Mouse (Mus musculus) neural tube, embryonic 10.5 days (tissue): Measurements from ENCODE around the gene Fam219a.

Source experiments
- DNase-seq: peaks from one replicate; pipeline ENCODE4 v3.0.0-alpha.2; 2017; ENCODE audit warnings: low spot score; ENCODE audit errors: extremely low spot score

Fam219a gene

GRCm38 (mm10) chr4:41477648-41478160 is 91.6 kb downstream of the Fam219a start:
- no peak for DNase-seq

- DNase-seq: no peak
Measured at GRCm38 (mm10) chr4:41471384-41471689, 98.0 kb downstream of the Fam219a start.

- DNase-seq: no peak
Measured at GRCm38 (mm10) chr4:41470684-41471383, 98.5 kb downstream of the Fam219a start.

GRCm38 (mm10) chr4:41470051-41470683 is 99.2 kb downstream of the Fam219a start:
- no peak for DNase-seq

- no peak for DNase-seq
Measured at GRCm38 (mm10) chr4:41469199-41469598, 100.1 kb downstream of the Fam219a start.

- peak; percentile 54 for DNase-seq
Measured at GRCm38 (mm10) chr4:41468396-41469080, 100.8 kb downstream of the Fam219a start.
